Mouse (Mus musculus) midbrain, embryonic 13.5 days (tissue): ENCODE results near the gene Slit1. TPM values are rescaled to one million over a fixed set of nuclear protein-coding genes. Genes with fewer than 3 reads are reported as not detected.

Experiments
- ATAC-seq: fragments of 200-750 bp; cut with Nextera tagmentation; 2 replicates; pipeline ENCODE4 v1.8.0; 2017; ENCODE audit warnings: mild to moderate bottlenecking, moderate TSS enrichment, moderate library complexity
- H3K27ac ChIP-seq: fragments of 300-500 bp; sonication (generic); 2 replicates; pipeline ENCODE4 v1.5.1; 2015; ENCODE audit warnings: inconsistent platforms, mild to moderate bottlenecking, moderate library complexity
- H3K27me3 ChIP-seq: fragments of 300-500 bp; sonication (generic); 2 replicates; pipeline ENCODE4 v1.6.1; 2015; ENCODE audit warnings: mild to moderate bottlenecking, inconsistent platforms
- H3K36me3 ChIP-seq: fragments of 300-500 bp; sonication (generic); 2 replicates; pipeline ENCODE4 v1.6.1; 2015; ENCODE audit warnings: mild to moderate bottlenecking, inconsistent platforms
- H3K4me1 ChIP-seq: fragments of 300-500 bp; sonication (generic); replicated peaks from 2 replicates; pipeline ENCODE4 v1.6.1; 2015; ENCODE audit warnings: inconsistent platforms
- H3K4me2 ChIP-seq: fragments of 300-500 bp; sonication (generic); replicated peaks from 2 replicates; pipeline ENCODE4 v1.6.1; 2015; ENCODE audit warnings: moderate library complexity, mild to moderate bottlenecking, inconsistent platforms
- H3K4me3 ChIP-seq: fragments of 300-500 bp; sonication (generic); replicated peaks from 2 replicates; pipeline ENCODE4 v1.5.1; 2015; ENCODE audit warnings: mild to moderate bottlenecking, inconsistent platforms
- H3K9ac ChIP-seq: fragments of 300-500 bp; sonication (generic); replicated peaks from 2 replicates; pipeline ENCODE4 v1.6.1; 2015; ENCODE audit warnings: mild to moderate bottlenecking, inconsistent platforms
- H3K9me3 ChIP-seq: fragments of 300-500 bp; sonication (generic); 2 replicates; pipeline ENCODE4 v1.6.1; 2016; ENCODE audit warnings: mild to moderate bottlenecking, inconsistent platforms
- WGBS: fragments of 180-500 bp; shearing (Covaris S2); methylation state at CpG from one replicate; pipeline ENCODE4 v1.1.7; 2015; 5-methylcytosine and 5-hydroxymethylcytosine counted together
- microRNA-seq: library from miRNA; unstranded; fragments of <30 nt; microRNA quantifications from one replicate; pipeline ENCODE4, GENCODE M21; 2016
- polyA plus RNA-seq: library from polyadenylated mRNA; unstranded; fragments of >200 nt; fragmentation: Nextera tagmentation; extraction: Ambion mirVana; gene quantifications from 2 replicates; pipeline ENCODE4 v1.2.1, GENCODE M21; 2015

The Slit1 gene
- polyA plus RNA-seq, 1 experiment from 2014 or later: 23.8 TPM

- Histone ChIP-seq H3K27ac (no peak within 1 kb of the TSS), H3K9me3 (no peaks in the 10 kb centered on the region), H3K36me3 (peaks cover 55% of the 10 kb centered on the region), H3K27me3 (no peaks in the 10 kb centered on the region), H3K4me1 (no peaks in the 10 kb centered on the region), H3K9ac (no peak within 1 kb of the TSS), H3K4me2 (no peak within 1 kb of the TSS), H3K4me3 (no peak within 1 kb of the TSS)
- ATAC-seq: no peak
- 95% methylated on average over 23 of the region's 23 CpGs for WGBS
Observed at GRCm38 (mm10) chr19:41581706-41582420, 161.6 kb downstream of the Slit1 start, which contains the start of gene Gm340. TSS of gene Gm340 (plus strand) at chr19:41582370.

DNA sequence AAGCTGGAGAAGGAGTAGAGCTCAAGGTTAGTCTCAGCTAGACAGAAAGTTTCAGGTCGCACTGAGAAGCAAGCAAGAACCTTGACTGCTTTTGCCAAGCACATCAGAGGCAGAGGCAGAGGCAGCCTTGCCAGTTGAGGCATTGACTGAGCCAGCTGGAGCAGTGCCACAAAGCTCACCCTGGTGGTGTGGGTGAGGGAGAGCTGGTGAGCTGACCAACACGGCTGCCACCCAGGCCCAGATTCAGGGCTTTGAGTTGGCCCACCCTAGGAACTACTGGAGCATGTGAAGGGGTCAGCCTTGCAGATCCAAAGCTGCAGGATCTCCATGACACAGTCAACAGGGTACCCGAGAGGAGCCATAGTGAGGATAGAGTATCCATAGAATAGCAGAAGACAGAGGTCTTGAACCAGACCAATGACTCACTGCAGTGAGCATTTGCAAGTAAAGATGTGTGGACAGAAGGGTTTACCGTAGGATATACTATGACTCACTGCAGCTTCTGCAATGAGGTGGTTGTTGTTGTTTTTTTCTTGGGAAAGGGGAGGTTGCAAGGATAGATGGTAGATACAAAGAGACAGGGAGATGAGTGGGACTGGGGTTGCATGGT lies 164.0 kb downstream of the Slit1 start:
- peaks cover 30% of the 10 kb centered on the region for H3K36me3 ChIP-seq
- no peaks in the 10 kb centered on the region for H3K27me3 ChIP-seq
- no peak overlapping the region for H3K9ac ChIP-seq
- ATAC-seq: no peak
- H3K9me3 ChIP-seq: no peaks in the 10 kb centered on the region
- H3K4me2 ChIP-seq: no peak overlapping the region
- no peaks in the 10 kb centered on the region for H3K4me1 ChIP-seq
- H3K4me3 ChIP-seq: no peak overlapping the region
- WGBS: 96% methylated on average over 4 of the region's 4 CpGs
- no peak overlapping the region for H3K27ac ChIP-seq

- no peaks in the 10 kb centered on the region for H3K9me3 ChIP-seq
- H3K4me3 ChIP-seq: no peak overlapping the region
- peaks cover 12% of the 10 kb centered on the region for H3K36me3 ChIP-seq
- H3K9ac ChIP-seq: no peak overlapping the region
- no peaks in the 10 kb centered on the region for H3K27me3 ChIP-seq
- H3K4me1 ChIP-seq: 0 out of 2 replicates have a peak, but pooled peaks cover 1% of the 10 kb centered on the region
- ATAC-seq: no peak
- no peak overlapping the region for H3K27ac ChIP-seq
- H3K4me2 ChIP-seq: no peak overlapping the region
Observed at GRCm38 (mm10) chr19:41577576-41577975, 165.9 kb downstream of the Slit1 start.

DNA sequence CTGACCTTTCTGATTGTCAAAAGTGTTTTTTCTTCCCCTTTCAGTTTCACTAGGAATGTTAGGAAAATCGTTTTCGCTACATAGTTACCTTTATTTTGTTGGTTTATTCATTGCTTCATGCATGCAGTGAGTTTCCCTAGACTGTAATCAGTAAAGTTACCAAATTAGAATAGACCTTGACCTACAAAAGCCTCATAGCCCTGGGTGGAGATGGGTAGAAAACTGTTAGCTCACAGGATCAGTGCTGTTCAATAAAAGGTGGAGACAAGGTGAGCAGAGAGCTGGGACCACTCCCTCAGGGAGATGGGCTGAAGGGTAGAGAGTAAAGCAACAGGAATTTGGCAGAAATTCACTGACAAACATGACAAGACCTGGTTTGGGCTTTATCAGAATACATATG lies 169.8 kb downstream of the Slit1 start:
- no peak for ATAC-seq
- Histone ChIP-seq H3K36me3 (no peaks in the 10 kb centered on the region), H3K27ac (no peak overlapping the region), H3K4me2 (no peak overlapping the region), H3K27me3 (no peaks in the 10 kb centered on the region), H3K9ac (no peak overlapping the region), H3K4me1 (0 out of 2 replicates have a peak, but pooled peaks cover 5% of the 10 kb centered on the region), H3K9me3 (no peaks in the 10 kb centered on the region), H3K4me3 (no peak overlapping the region)
- 96% methylated on average over 2 of the region's 2 CpGs for WGBS

DNA sequence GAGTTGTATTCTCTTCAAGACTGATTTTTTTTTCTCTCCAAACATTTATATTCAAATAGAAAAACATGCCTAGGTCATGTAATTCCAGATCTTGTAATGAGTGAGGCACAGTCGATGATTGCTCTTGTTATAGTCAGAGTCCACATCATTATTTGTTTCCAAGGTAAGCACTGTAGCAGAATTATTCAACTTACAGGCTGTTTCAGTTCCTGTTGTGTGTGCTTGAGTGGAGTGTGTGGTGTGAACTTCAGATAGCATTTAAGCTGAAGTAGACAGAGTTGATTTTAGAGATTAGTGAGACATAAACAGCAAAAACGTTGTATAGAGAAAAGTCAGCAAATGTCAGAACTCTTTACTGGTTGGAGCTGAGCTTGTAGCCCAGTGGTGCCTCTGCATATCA lies 174.7 kb downstream of the Slit1 start:
- ATAC-seq: no peak
- Histone ChIP-seq H3K4me1 (0 out of 2 replicates have a peak, but pooled peaks cover 5% of the 10 kb centered on the region), H3K36me3 (no peaks in the 10 kb centered on the region), H3K4me3 (no peak overlapping the region), H3K27me3 (no peaks in the 10 kb centered on the region), H3K4me2 (no peak overlapping the region), H3K9me3 (no peaks in the 10 kb centered on the region), H3K27ac (no peak overlapping the region), H3K9ac (no peak overlapping the region)
- 78% methylated on average over 2 of the region's 2 CpGs for WGBS

DNA sequence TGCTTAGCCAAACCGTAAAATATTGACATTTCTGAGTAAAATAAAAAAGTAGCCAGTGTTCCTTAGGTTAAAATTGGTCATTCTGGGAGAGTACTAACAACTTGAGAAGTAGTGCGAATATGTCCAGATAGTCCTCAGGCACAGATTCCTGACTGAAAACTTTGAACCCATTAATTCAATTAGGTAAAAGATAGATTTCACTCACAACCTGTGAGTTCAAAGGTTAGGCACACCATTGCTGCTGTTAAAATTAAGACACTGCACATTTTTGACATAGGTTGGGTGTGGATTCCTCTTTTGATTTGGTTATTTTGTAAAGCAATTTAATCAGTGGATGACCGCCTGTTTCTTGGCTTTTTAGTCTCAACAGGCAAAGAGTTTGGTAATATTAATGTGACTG lies 182.6 kb downstream of the Slit1 start:
- 96% methylated on average over 3 of the region's 3 CpGs for WGBS
- Histone ChIP-seq H3K4me2 (no peak overlapping the region), H3K9me3 (no peaks in the 10 kb centered on the region), H3K27ac (no peak overlapping the region), H3K27me3 (no peaks in the 10 kb centered on the region), H3K36me3 (peaks cover 19% of the 10 kb centered on the region), H3K4me3 (no peak overlapping the region), H3K4me1 (peaks cover 11% of the 10 kb centered on the region), H3K9ac (no peak overlapping the region)
- no peak for ATAC-seq

GRCm38 (mm10) chr19:41558891-41559486 lies 184.5 kb downstream of the Slit1 start:
- no peak overlapping the region for H3K4me3 ChIP-seq
- no peak overlapping the region for H3K9ac ChIP-seq
- H3K4me2 ChIP-seq: no peak overlapping the region
- peaks cover 11% of the 10 kb centered on the region for H3K4me1 ChIP-seq
- H3K36me3 ChIP-seq: peaks cover 23% of the 10 kb centered on the region
- ATAC-seq: peak; percentile 79
- no peaks in the 10 kb centered on the region for H3K27me3 ChIP-seq
- H3K27ac ChIP-seq: no peak overlapping the region
- H3K9me3 ChIP-seq: no peaks in the 10 kb centered on the region
- WGBS: 73% methylated on average over 9 of the region's 9 CpGs

DNA sequence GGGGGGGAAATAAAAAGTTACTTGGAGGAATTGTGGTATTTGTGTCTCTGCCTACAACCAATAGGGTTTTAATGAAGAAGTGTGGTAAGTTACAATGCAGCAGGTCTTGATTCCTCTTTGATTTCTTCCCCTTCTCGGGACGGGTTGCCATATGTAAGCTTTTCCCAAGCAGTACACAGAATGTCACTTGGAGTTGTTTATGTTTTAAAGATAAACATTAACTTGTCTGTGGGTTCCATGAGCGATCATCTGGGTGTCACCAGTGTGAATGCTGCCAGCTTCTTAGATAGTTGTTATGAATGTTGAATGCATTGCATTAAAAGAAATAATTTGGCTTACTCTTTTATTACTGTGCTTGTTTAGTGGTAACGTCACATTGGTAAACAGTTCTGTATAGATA lies 186.0 kb downstream of the Slit1 start:
- ATAC-seq: no peak

DNA sequence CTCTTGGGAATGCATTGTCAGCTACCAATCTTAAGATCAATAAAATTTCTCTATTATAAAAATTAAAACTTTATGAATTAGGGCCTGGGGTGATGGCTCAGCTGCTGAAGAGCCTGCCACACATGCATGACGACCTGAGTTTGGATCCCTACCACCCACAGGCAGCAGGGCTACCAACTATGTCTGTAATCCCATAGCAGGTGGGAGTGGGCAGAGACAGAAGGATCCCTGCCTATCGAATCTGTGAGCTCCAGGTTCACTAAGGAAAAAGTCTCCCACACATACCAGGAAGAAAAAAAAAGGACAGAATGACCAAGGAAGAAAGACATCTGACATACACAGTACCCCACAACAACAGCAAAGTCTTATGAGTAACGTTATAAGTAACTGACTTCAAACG lies 186.5 kb downstream of the Slit1 start:
- Histone ChIP-seq H3K4me1 (peaks cover 11% of the 10 kb centered on the region), H3K4me3 (no peak overlapping the region), H3K36me3 (peaks cover 29% of the 10 kb centered on the region), H3K27ac (no peak overlapping the region), H3K9me3 (no peaks in the 10 kb centered on the region), H3K4me2 (no peak overlapping the region), H3K27me3 (no peaks in the 10 kb centered on the region), H3K9ac (no peak overlapping the region)
- 81% methylated on average over 4 of the region's 4 CpGs for WGBS
- no peak for ATAC-seq

More for the DNA sequence above, 186.0 kb downstream of the Slit1 start:
- peaks cover 26% of the 10 kb centered on the region for H3K36me3 ChIP-seq
- no peak overlapping the region for H3K4me2 ChIP-seq
- H3K9ac ChIP-seq: no peak overlapping the region
- WGBS: 93% methylated on average over 4 of the region's 4 CpGs
- no peak overlapping the region for H3K4me3 ChIP-seq
- peaks cover 11% of the 10 kb centered on the region for H3K4me1 ChIP-seq
- no peaks in the 10 kb centered on the region for H3K9me3 ChIP-seq
- no peak overlapping the region for H3K27ac ChIP-seq
- H3K27me3 ChIP-seq: no peaks in the 10 kb centered on the region

Small RNAs within 50 kb of the gene (microRNA-seq; reads per million reads assigned to microRNA genes)
- not detected for gene Mir8091

Other genes with a start within 250 kb of the Slit1 start
- gene Gm340, start 161.3 kb downstream of the Slit1 start, polyA plus RNA-seq: 2.8 and 3.5 TPM in 2 replicates
- gene Arhgap19, start 58.4 kb upstream of the Slit1 start, polyA plus RNA-seq: 11.0 and 11.6 TPM in 2 replicates
- 26.2 and 29.0 TPM in 2 replicates for gene Frat1, start 86.3 kb upstream of the Slit1 start, polyA plus RNA-seq
- 7.6 and 10.4 TPM in 2 replicates for gene Frat2, start 104.5 kb upstream of the Slit1 start, polyA plus RNA-seq
- 14.6 and 15.7 TPM in 2 replicates for gene Rrp12, start 152.5 kb upstream of the Slit1 start, polyA plus RNA-seq
- 445 and 453 TPM in 2 replicates for gene Pgam1, start 168.3 kb upstream of the Slit1 start, polyA plus RNA-seq
- gene Exosc1, start 189.8 kb upstream of the Slit1 start, polyA plus RNA-seq: 68.5 and 70.0 TPM in 2 replicates
- 86.1 and 87.6 TPM in 2 replicates for gene Zdhhc16, start 189.8 kb upstream of the Slit1 start, polyA plus RNA-seq
- gene Mms19, start 237.5 kb upstream of the Slit1 start, polyA plus RNA-seq: 32.4 and 34.8 TPM in 2 replicates
- gene Ubtd1, start 238.1 kb upstream of the Slit1 start, polyA plus RNA-seq: 6.4 and 7.3 TPM in 2 replicates